Mouse (Mus musculus): Measurements from ENCODE around the gene Ehf. TPM values are rescaled to one million over a fixed set of nuclear protein-coding genes. Genes with fewer than 3 reads are reported as not detected.

Gene Ehf
- 0.11 and 0.13 TPM in 2 replicates for polyA plus RNA-seq (2012; rRNA removed)

DNA sequence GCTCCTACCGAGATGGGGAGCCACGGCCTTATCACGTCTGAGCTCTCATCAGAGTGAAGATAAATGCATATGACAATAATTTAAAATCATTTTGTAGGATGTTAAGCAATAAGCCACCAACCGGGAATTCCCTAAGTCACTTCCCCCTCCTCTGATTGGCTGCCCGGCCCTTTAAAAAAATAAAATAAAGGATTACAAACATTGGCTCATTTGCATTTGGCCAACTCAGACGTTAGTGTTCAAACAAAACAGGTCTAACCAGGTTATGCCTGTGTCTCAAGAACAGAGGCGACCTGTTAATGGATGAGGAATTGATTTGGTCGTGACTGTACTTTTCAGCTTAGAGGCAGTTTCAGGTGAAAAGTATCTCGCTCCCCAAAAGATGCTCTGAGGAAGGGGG is at the start of gene Ehf:
TSS of gene Ehf (minus strand) at position 147 of the 400 bp plus-strand sequence.
- TF ChIP-seq POLR2A (IDR thresholded peaks at IDR 0.05; ENCODE audit: borderline replicate concordance, insufficient read depth, low read length) (no peak), CTCF (IDR thresholded peaks at IDR 0.05; ENCODE audit: borderline replicate concordance, insufficient read depth, low read depth, low read length) (no peak)
- WGBS = 73% methylated on average over 9 of the region's 9 CpGs
- no peak for DNase-seq
- H3K27me3 ChIP-seq (ENCODE audit: control insufficient read depth, insufficient read depth, low read length) = no peaks in the 10 kb centered on the region
- no peak within 1 kb of the TSS for H3K4me3 ChIP-seq (replicated peaks; ENCODE audit: insufficient read depth, low read depth, low read length)
- no peaks in the 10 kb centered on the region for H3K4me1 ChIP-seq (ENCODE audit: control insufficient read depth, insufficient read depth, low read length)
- no peak within 1 kb of the TSS for H3K27ac ChIP-seq (ENCODE audit: insufficient read depth, low read length)

DNA sequence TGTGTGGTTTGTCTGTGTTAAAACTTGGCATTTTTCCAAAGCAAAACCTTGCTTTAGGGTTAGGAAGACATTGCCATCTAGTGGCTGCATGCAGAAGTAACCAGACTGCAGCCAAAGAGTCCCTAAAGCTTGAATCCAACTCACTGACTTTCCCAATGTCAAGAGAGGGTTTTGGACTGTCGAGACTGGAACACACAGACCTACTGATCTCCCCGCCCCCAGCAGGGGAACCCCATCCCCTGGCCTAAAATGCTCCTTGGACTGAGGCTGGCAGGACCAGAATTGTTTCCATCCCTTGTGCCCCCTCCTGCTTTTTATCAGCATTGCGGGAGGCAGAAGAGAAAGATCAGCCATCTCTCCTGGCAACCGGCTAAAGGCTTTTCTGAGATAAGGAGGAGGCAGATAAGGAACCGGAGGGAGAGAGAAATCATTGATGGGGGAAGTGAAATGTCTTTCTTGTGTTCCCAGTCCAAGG is 44.4 kb upstream of the Ehf start:
- Histone ChIP-seq H3K27ac (ENCODE audit: insufficient read depth, low read length) (no peak overlapping the region), H3K4me1 (ENCODE audit: control insufficient read depth, insufficient read depth, low read length) (no peaks in the 10 kb centered on the region), H3K4me3 (replicated peaks; ENCODE audit: insufficient read depth, low read depth, low read length) (no peak overlapping the region), H3K27me3 (ENCODE audit: control insufficient read depth, insufficient read depth, low read length) (no peaks in the 10 kb centered on the region)
- DNase-seq = peak; percentile 29 to 48
- TF ChIP-seq CTCF (IDR thresholded peaks at IDR 0.05; ENCODE audit: borderline replicate concordance, insufficient read depth, low read depth, low read length) = peak; percentile 43; the same call in 1 of the 2 replicates
- TF ChIP-seq POLR2A (IDR thresholded peaks at IDR 0.05; ENCODE audit: borderline replicate concordance, insufficient read depth, low read length) = no peak
- 17% methylated on average over 5 of the region's 5 CpGs for WGBS

DNA sequence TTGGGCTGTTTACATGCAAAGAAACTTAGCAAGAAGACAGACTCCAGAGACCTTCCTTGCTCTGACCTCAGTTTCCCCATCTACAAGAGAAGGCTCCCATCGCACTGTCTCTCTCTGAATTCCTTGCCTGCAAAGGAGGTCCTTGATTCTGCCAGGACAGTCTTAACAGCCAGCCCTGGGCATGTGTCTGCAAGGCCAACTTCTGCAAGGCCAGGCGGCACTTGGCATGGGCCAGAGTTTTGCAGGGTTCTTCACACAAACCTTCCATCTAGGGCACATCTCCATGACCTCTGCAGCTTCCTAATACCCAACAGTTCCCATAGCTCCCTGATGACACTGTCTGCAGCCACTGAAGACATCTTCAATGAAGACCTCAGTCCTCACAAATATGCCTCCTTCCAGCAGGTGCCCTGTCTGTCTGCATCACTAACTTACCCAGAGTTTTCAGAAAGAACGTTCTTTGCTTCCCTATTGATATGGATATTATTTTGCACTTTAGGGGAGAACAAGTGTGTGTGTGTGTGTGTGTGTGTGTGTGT is 43.7 kb upstream of the Ehf start:
- peak in 1 of 2 experiments; percentile 9 for DNase-seq
- no peak for TF ChIP-seq CTCF (IDR thresholded peaks at IDR 0.05; ENCODE audit: borderline replicate concordance, insufficient read depth, low read depth, low read length)
- TF ChIP-seq POLR2A (IDR thresholded peaks at IDR 0.05; ENCODE audit: borderline replicate concordance, insufficient read depth, low read length) = no peak
- H3K27me3 ChIP-seq (ENCODE audit: control insufficient read depth, insufficient read depth, low read length) = no peaks in the 10 kb centered on the region
- 64% methylated on average over 3 of the region's 3 CpGs for WGBS
- H3K4me3 ChIP-seq (replicated peaks; ENCODE audit: insufficient read depth, low read depth, low read length) = no peak overlapping the region
- H3K27ac ChIP-seq (ENCODE audit: insufficient read depth, low read length) = no peak overlapping the region
- no peaks in the 10 kb centered on the region for H3K4me1 ChIP-seq (ENCODE audit: control insufficient read depth, insufficient read depth, low read length)

DNA sequence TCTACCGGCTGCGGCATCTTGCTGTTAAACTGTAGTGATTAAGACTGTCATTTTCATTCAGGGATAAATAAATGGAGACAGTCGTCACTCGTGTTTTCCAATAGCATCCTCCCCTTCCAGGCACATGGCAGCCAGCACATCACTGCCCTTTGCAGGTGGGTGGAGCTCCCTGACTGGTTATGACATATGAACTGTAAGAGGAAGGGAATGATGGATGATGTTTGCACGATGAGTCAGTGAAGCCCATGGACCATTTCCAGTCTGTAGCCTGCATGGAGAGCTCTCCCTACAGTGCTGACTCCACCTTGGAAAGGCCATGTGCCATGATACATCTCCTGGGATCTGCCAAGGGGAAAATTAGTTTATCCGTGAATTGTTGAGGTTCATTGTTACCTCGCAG is 40.5 kb upstream of the Ehf start:
- no peaks in the 10 kb centered on the region for H3K4me1 ChIP-seq (ENCODE audit: control insufficient read depth, insufficient read depth, low read length)
- TF ChIP-seq CTCF (IDR thresholded peaks at IDR 0.05; ENCODE audit: borderline replicate concordance, insufficient read depth, low read depth, low read length) (no peak), POLR2A (IDR thresholded peaks at IDR 0.05; ENCODE audit: borderline replicate concordance, insufficient read depth, low read length) (no peak)
- no peak overlapping the region for H3K4me3 ChIP-seq (replicated peaks; ENCODE audit: insufficient read depth, low read depth, low read length)
- H3K27ac ChIP-seq (ENCODE audit: insufficient read depth, low read length) = no peak overlapping the region
- WGBS = 61% methylated on average over 7 of the region's 7 CpGs
- no peak for DNase-seq
- no peaks in the 10 kb centered on the region for H3K27me3 ChIP-seq (ENCODE audit: control insufficient read depth, insufficient read depth, low read length)

DNA sequence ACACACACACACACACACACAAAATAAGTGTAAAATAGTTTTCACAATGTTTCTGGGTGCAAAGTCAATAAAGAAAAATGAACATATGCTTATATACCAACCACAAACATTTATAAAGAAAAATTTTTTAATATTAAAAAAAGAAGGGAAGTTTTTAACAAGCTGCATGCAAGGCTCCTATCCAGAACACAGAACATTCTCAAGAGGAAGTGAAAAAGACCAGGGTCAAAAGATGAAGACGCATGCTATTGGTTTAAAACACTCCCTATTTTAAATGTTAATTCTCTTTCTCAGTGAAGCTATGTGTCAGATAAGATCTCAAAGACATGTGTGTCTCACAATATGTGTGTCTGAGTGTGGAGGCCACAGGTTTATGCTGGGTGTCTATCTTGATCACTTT is 39.0 kb upstream of the Ehf start:
- TF ChIP-seq CTCF (IDR thresholded peaks at IDR 0.05; ENCODE audit: borderline replicate concordance, insufficient read depth, low read depth, low read length) = no peak
- no peak for TF ChIP-seq POLR2A (IDR thresholded peaks at IDR 0.05; ENCODE audit: borderline replicate concordance, insufficient read depth, low read length)
- no peaks in the 10 kb centered on the region for H3K27me3 ChIP-seq (ENCODE audit: control insufficient read depth, insufficient read depth, low read length)
- no peak for DNase-seq
- no peaks in the 10 kb centered on the region for H3K4me1 ChIP-seq (ENCODE audit: control insufficient read depth, insufficient read depth, low read length)
- H3K4me3 ChIP-seq (replicated peaks; ENCODE audit: insufficient read depth, low read depth, low read length) = no peak overlapping the region
- whole genome bisulfite sequencing = 96% methylated on average over 1 of the region's 1 CpGs
- no peak overlapping the region for H3K27ac ChIP-seq (ENCODE audit: insufficient read depth, low read length)

DNA sequence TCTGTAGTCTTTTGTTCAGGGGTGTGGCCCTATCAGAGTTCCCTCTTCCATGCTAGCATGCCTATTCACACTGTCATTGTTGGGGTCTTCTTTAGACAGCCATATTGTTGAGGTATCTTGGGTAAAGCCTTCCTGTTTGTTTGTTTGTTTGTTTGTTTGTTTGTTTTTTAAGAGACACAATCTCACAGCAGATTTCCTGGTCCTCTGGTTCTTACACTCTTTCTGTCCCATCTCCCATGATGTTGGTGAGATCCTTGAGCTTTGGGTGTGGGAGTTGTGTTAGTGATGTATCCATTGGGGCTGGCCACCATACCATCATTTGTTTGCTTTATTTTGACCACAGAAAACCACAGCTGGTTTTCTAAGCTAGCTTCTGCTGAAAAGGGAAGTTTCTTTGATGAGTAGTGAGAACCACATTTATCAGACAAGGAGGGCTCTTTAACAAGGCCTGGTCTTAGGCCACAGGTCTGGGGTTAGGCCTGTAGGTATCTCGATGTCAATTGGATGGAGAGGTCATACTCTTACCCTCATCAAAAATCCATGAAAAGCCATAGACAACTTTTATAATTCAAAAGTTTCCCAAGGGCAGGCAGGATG is 38.4 kb upstream of the Ehf start:
- no peak for DNase-seq
- Histone ChIP-seq H3K27ac (ENCODE audit: insufficient read depth, low read length) (no peak overlapping the region), H3K4me1 (ENCODE audit: control insufficient read depth, insufficient read depth, low read length) (no peaks in the 10 kb centered on the region), H3K4me3 (replicated peaks; ENCODE audit: insufficient read depth, low read depth, low read length) (no peak overlapping the region), H3K27me3 (ENCODE audit: control insufficient read depth, insufficient read depth, low read length) (no peaks in the 10 kb centered on the region)
- no peak for TF ChIP-seq CTCF (IDR thresholded peaks at IDR 0.05; ENCODE audit: borderline replicate concordance, insufficient read depth, low read depth, low read length)
- no peak for TF ChIP-seq POLR2A (IDR thresholded peaks at IDR 0.05; ENCODE audit: borderline replicate concordance, insufficient read depth, low read length)
- WGBS = 90% methylated on average over 1 of the region's 1 CpGs

DNA sequence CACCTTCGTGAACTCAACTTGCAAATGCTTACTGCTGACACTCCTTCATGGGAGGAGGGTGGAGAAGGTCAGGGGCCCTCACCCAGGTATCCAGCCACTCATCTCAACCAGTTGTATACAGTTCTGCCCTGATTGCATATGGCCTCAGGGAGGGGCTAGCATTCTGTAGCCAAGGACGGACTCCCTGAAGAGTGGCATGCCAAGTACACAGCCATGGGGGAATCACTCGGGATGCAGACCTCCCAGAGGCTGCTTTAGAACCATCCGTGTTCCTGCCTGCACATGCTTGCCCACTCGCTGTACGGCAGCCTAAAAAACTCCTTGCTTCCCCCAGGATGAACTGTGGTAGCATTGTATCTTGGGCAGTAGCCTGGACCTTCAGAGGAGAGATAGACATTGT is 35.6 kb upstream of the Ehf start:
- no peak for DNase-seq
- H3K27ac ChIP-seq (ENCODE audit: insufficient read depth, low read length) = no peak overlapping the region
- WGBS = 61% methylated on average over 6 of the region's 6 CpGs
- no peaks in the 10 kb centered on the region for H3K4me1 ChIP-seq (ENCODE audit: control insufficient read depth, insufficient read depth, low read length)
- TF ChIP-seq POLR2A (IDR thresholded peaks at IDR 0.05; ENCODE audit: borderline replicate concordance, insufficient read depth, low read length) = no peak
- no peak for TF ChIP-seq CTCF (IDR thresholded peaks at IDR 0.05; ENCODE audit: borderline replicate concordance, insufficient read depth, low read depth, low read length)
- H3K27me3 ChIP-seq (ENCODE audit: control insufficient read depth, insufficient read depth, low read length) = no peaks in the 10 kb centered on the region
- H3K4me3 ChIP-seq (replicated peaks; ENCODE audit: insufficient read depth, low read depth, low read length) = no peak overlapping the region

DNA sequence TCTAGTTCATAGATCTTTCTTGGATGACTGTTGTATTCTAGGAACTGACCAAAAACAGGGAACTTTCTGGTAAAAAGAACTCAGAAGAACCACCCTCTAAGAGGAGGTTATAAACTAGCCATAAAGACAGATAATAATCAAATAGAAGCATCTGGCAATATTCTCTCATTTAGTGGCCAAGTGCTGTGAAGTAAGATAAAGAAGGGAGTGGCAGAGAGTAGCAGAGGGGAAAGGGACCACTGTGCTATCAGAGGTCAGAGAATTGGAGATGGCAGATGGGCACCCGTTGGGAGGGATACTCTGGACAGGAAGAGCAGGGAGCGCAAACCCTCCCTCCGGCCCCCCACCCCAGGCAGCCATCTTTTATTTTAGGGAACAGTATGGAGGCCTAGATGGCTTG is 34.3 kb upstream of the Ehf start:
- Histone ChIP-seq H3K4me1 (ENCODE audit: control insufficient read depth, insufficient read depth, low read length) (no peaks in the 10 kb centered on the region), H3K4me3 (replicated peaks; ENCODE audit: insufficient read depth, low read depth, low read length) (no peak overlapping the region), H3K27me3 (ENCODE audit: control insufficient read depth, insufficient read depth, low read length) (no peaks in the 10 kb centered on the region), H3K27ac (ENCODE audit: insufficient read depth, low read length) (no peak overlapping the region)
- no peak for TF ChIP-seq CTCF (IDR thresholded peaks at IDR 0.05; ENCODE audit: borderline replicate concordance, insufficient read depth, low read depth, low read length)
- TF ChIP-seq POLR2A (IDR thresholded peaks at IDR 0.05; ENCODE audit: borderline replicate concordance, insufficient read depth, low read length) = no peak
- no peak for DNase-seq
- 80% methylated on average over 3 of the region's 3 CpGs for WGBS

Data from cerebellum, adult 2 months (tissue).